Mouse (Mus musculus): ENCODE results near the gene Hdac4. TPM values are rescaled to one million over a fixed set of nuclear protein-coding genes. Genes with fewer than 3 reads are reported as not detected.

Gene Hdac4
- polyA plus RNA-seq, 1 experiment from 2014 or later: 11.3 TPM

GRCm38 (mm10) chr1:92035770-92036169 lies 159.7 kb downstream of the Hdac4 start:
- Histone ChIP-seq H3K4me2 (ENCODE audit: low read depth, low read length) (no peak overlapping the region), H3K4me1 (ENCODE audit: control insufficient read depth, insufficient read depth, low read length) (peaks cover 3% of the 10 kb centered on the region), H3K36me3 (ENCODE audit: control insufficient read depth, insufficient read depth, low read length) (no peaks in the 10 kb centered on the region), H3K9me3 (ENCODE audit: control insufficient read depth, low read length) (no peaks in the 10 kb centered on the region), H3K27ac (ENCODE audit: low read length) (no peak overlapping the region), H3K9ac (ENCODE audit: low read depth, low read length) (no peak overlapping the region), H3K4me3 (ENCODE audit: low read length) (no peak overlapping the region), H3K27me3 (replicated peaks; ENCODE audit: control insufficient read depth, insufficient read depth, low read length) (no peaks in the 10 kb centered on the region)
- WGBS: 70% methylated on average over 6 of the region's 6 CpGs
- no peak for ATAC-seq

GRCm38 (mm10) chr1:92034247-92034646 lies 161.3 kb downstream of the Hdac4 start:
- no peak overlapping the region for H3K4me2 ChIP-seq (ENCODE audit: low read depth, low read length)
- WGBS: 85% methylated on average over 3 of the region's 3 CpGs
- no peaks in the 10 kb centered on the region for H3K36me3 ChIP-seq (ENCODE audit: control insufficient read depth, insufficient read depth, low read length)
- no peak overlapping the region for H3K4me3 ChIP-seq (ENCODE audit: low read length)
- H3K4me1 ChIP-seq (ENCODE audit: control insufficient read depth, insufficient read depth, low read length): peaks cover 3% of the 10 kb centered on the region
- no peak overlapping the region for H3K9ac ChIP-seq (ENCODE audit: low read depth, low read length)
- H3K9me3 ChIP-seq (ENCODE audit: control insufficient read depth, low read length): no peaks in the 10 kb centered on the region
- H3K27me3 ChIP-seq (replicated peaks; ENCODE audit: control insufficient read depth, insufficient read depth, low read length): no peaks in the 10 kb centered on the region
- no peak overlapping the region for H3K27ac ChIP-seq (ENCODE audit: low read length)
- ATAC-seq: no peak

DNA sequence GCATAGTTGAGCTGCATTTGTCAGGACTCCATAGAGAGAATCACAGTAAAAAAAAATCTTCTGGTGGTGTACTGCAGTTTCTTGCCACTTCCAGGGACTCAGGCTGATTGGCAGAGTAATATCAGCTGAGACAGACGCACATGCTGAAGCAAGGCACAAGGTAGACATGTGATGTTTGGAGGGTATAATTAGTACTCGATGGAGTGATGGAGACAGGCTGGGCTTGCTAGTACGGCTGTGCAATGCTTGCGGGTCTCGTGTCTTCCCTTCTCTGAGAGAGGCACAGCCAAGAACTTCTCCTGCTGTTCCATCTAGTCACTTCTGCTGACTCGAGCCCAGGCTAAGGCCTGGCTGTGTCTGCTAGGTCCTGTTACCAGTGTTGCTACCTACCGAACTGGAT lies 162.0 kb downstream of the Hdac4 start:
- 87% methylated on average over 7 of the region's 7 CpGs for WGBS
- Histone ChIP-seq H3K36me3 (ENCODE audit: control insufficient read depth, insufficient read depth, low read length) (no peaks in the 10 kb centered on the region), H3K27me3 (replicated peaks; ENCODE audit: control insufficient read depth, insufficient read depth, low read length) (no peaks in the 10 kb centered on the region), H3K9ac (ENCODE audit: low read depth, low read length) (no peak overlapping the region), H3K4me3 (ENCODE audit: low read length) (no peak overlapping the region), H3K4me1 (ENCODE audit: control insufficient read depth, insufficient read depth, low read length) (no peaks in the 10 kb centered on the region), H3K9me3 (ENCODE audit: control insufficient read depth, low read length) (no peaks in the 10 kb centered on the region), H3K4me2 (ENCODE audit: low read depth, low read length) (no peak overlapping the region), H3K27ac (ENCODE audit: low read length) (no peak overlapping the region)
- no peak for ATAC-seq

DNA sequence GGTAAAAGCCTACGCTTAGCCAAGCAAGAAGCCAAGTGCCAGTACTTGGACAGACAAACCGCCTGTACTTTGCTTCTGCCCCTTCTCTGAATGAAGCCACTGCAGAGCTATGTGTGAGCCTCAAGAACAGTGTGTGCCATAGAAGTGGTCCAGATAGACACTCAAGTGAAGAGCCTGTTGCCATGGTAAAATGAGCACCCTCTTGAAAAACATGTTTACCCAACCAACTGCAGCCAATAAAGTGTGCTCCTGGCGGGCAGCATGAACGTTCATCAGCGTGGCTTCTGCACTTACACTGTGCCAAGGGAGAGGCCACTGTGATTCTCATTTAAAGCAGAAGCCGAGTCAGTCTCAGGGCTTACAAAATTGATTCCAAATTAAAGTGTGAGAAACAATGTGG lies 165.0 kb downstream of the Hdac4 start:
- H3K4me2 ChIP-seq (ENCODE audit: low read depth, low read length): no peak overlapping the region
- no peak overlapping the region for H3K9ac ChIP-seq (ENCODE audit: low read depth, low read length)
- H3K9me3 ChIP-seq (ENCODE audit: control insufficient read depth, low read length): no peaks in the 10 kb centered on the region
- no peak for ATAC-seq
- H3K27me3 ChIP-seq (replicated peaks; ENCODE audit: control insufficient read depth, insufficient read depth, low read length): no peaks in the 10 kb centered on the region
- H3K4me1 ChIP-seq (ENCODE audit: control insufficient read depth, insufficient read depth, low read length): no peaks in the 10 kb centered on the region
- 82% methylated on average over 6 of the region's 6 CpGs for WGBS
- H3K4me3 ChIP-seq (ENCODE audit: low read length): no peak overlapping the region
- no peaks in the 10 kb centered on the region for H3K36me3 ChIP-seq (ENCODE audit: control insufficient read depth, insufficient read depth, low read length)
- H3K27ac ChIP-seq (ENCODE audit: low read length): no peak overlapping the region

GRCm38 (mm10) chr1:92028158-92028557 lies 167.3 kb downstream of the Hdac4 start:
- no peak for ATAC-seq
- Histone ChIP-seq H3K4me2 (ENCODE audit: low read depth, low read length) (no peak overlapping the region), H3K27me3 (replicated peaks; ENCODE audit: control insufficient read depth, insufficient read depth, low read length) (no peaks in the 10 kb centered on the region), H3K9ac (ENCODE audit: low read depth, low read length) (no peak overlapping the region), H3K27ac (ENCODE audit: low read length) (no peak overlapping the region), H3K4me3 (ENCODE audit: low read length) (no peak overlapping the region), H3K4me1 (ENCODE audit: control insufficient read depth, insufficient read depth, low read length) (no peaks in the 10 kb centered on the region), H3K9me3 (ENCODE audit: control insufficient read depth, low read length) (no peaks in the 10 kb centered on the region), H3K36me3 (ENCODE audit: control insufficient read depth, insufficient read depth, low read length) (no peaks in the 10 kb centered on the region)
- WGBS: 81% methylated on average over 2 of the region's 2 CpGs

- no peaks in the 10 kb centered on the region for H3K4me1 ChIP-seq (ENCODE audit: control insufficient read depth, insufficient read depth, low read length)
- H3K27ac ChIP-seq (ENCODE audit: low read length): no peak overlapping the region
- no peaks in the 10 kb centered on the region for H3K9me3 ChIP-seq (ENCODE audit: control insufficient read depth, low read length)
- WGBS: 86% methylated on average over 3 of the region's 3 CpGs
- no peak overlapping the region for H3K4me3 ChIP-seq (ENCODE audit: low read length)
- ATAC-seq: no peak
- H3K9ac ChIP-seq (ENCODE audit: low read depth, low read length): no peak overlapping the region
- H3K36me3 ChIP-seq (ENCODE audit: control insufficient read depth, insufficient read depth, low read length): no peaks in the 10 kb centered on the region
- no peaks in the 10 kb centered on the region for H3K27me3 ChIP-seq (replicated peaks; ENCODE audit: control insufficient read depth, insufficient read depth, low read length)
- H3K4me2 ChIP-seq (ENCODE audit: low read depth, low read length): no peak overlapping the region
Measured at GRCm38 (mm10) chr1:92026351-92026750, 169.1 kb downstream of the Hdac4 start.

- Histone ChIP-seq H3K27ac (ENCODE audit: low read length) (no peak overlapping the region), H3K4me2 (ENCODE audit: low read depth, low read length) (no peak overlapping the region), H3K4me1 (ENCODE audit: control insufficient read depth, insufficient read depth, low read length) (peaks cover 7% of the 10 kb centered on the region), H3K9me3 (ENCODE audit: control insufficient read depth, low read length) (no peaks in the 10 kb centered on the region), H3K27me3 (replicated peaks; ENCODE audit: control insufficient read depth, insufficient read depth, low read length) (no peaks in the 10 kb centered on the region), H3K4me3 (ENCODE audit: low read length) (no peak overlapping the region), H3K9ac (ENCODE audit: low read depth, low read length) (no peak overlapping the region), H3K36me3 (ENCODE audit: control insufficient read depth, insufficient read depth, low read length) (no peaks in the 10 kb centered on the region)
- ATAC-seq: no peak
- whole genome bisulfite sequencing: 82% methylated on average over 3 of the region's 3 CpGs
Measured at GRCm38 (mm10) chr1:92023906-92024305, 171.6 kb downstream of the Hdac4 start.

- H3K9ac ChIP-seq (ENCODE audit: low read depth, low read length): no peak overlapping the region
- no peaks in the 10 kb centered on the region for H3K27me3 ChIP-seq (replicated peaks; ENCODE audit: control insufficient read depth, insufficient read depth, low read length)
- WGBS: 82% methylated on average over 4 of the region's 4 CpGs
- no peak overlapping the region for H3K27ac ChIP-seq (ENCODE audit: low read length)
- no peaks in the 10 kb centered on the region for H3K36me3 ChIP-seq (ENCODE audit: control insufficient read depth, insufficient read depth, low read length)
- ATAC-seq: no peak
- H3K4me2 ChIP-seq (ENCODE audit: low read depth, low read length): no peak overlapping the region
- peaks cover 7% of the 10 kb centered on the region for H3K4me1 ChIP-seq (ENCODE audit: control insufficient read depth, insufficient read depth, low read length)
- H3K9me3 ChIP-seq (ENCODE audit: control insufficient read depth, low read length): no peaks in the 10 kb centered on the region
- no peak overlapping the region for H3K4me3 ChIP-seq (ENCODE audit: low read length)
Measured at GRCm38 (mm10) chr1:92022009-92022408, 173.5 kb downstream of the Hdac4 start.

DNA sequence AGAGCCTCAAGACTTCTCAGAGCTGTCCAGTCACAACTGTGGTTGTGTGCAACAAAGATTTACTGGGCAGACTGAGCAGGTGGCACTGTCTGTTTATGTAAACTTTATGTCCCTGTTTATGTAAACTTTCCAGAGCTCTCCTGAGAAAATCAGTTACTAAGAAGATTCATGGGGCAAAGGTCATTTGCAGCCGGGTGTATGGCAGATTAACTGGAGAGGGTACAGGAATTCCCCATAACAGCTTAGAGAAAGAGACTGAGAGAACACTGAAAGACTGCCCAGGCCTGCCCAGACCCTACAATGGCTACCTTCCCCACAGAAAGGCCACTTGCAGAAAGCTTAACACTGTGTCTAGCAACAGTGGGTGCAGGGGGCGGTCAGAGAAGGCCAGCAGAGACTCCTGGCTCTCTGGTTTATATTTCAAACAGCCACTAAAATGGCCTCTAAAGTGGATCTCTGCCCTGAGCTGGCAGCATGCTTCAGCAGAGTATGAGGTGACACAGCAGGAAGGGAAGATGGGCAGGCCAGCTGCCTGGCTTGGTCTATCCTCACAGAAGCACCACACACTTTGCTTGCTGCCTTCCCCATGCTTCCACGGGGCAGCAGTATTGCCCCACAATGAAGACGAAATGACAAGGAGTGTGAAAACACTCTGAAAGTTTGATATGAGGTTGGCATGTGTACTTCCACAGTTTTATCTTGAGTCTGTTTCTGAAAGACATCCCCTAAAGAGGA lies 179.4 kb downstream of the Hdac4 start:
- H3K4me2 ChIP-seq (ENCODE audit: low read depth, low read length): no peak overlapping the region
- H3K4me1 ChIP-seq (ENCODE audit: control insufficient read depth, insufficient read depth, low read length): peaks cover 17% of the 10 kb centered on the region
- H3K4me3 ChIP-seq (ENCODE audit: low read length): no peak overlapping the region
- 63% methylated on average over 4 of the region's 4 CpGs for WGBS
- H3K9me3 ChIP-seq (ENCODE audit: control insufficient read depth, low read length): no peaks in the 10 kb centered on the region
- H3K27me3 ChIP-seq (replicated peaks; ENCODE audit: control insufficient read depth, insufficient read depth, low read length): no peaks in the 10 kb centered on the region
- no peak overlapping the region for H3K27ac ChIP-seq (ENCODE audit: low read length)
- peak; percentile 69 for ATAC-seq
- H3K36me3 ChIP-seq (ENCODE audit: control insufficient read depth, insufficient read depth, low read length): no peaks in the 10 kb centered on the region
- 0 out of 2 replicates have a peak overlapping the region, but pooled peaks have one; percentile 14 for H3K9ac ChIP-seq (ENCODE audit: low read depth, low read length)

- ATAC-seq: no peak
- Histone ChIP-seq H3K9ac (ENCODE audit: low read depth, low read length) (no peak overlapping the region), H3K36me3 (ENCODE audit: control insufficient read depth, insufficient read depth, low read length) (no peaks in the 10 kb centered on the region), H3K4me1 (ENCODE audit: control insufficient read depth, insufficient read depth, low read length) (peaks cover 11% of the 10 kb centered on the region), H3K4me3 (ENCODE audit: low read length) (no peak overlapping the region), H3K9me3 (ENCODE audit: control insufficient read depth, low read length) (no peaks in the 10 kb centered on the region), H3K27ac (ENCODE audit: low read length) (no peak overlapping the region), H3K4me2 (ENCODE audit: low read depth, low read length) (no peak overlapping the region), H3K27me3 (replicated peaks; ENCODE audit: control insufficient read depth, insufficient read depth, low read length) (no peaks in the 10 kb centered on the region)
Measured at GRCm38 (mm10) chr1:92015252-92015651, 180.2 kb downstream of the Hdac4 start.

All from intestine, embryonic 16.5 days (tissue).